Mouse (Mus musculus) lung, postnatal 4 days (tissue): Measurements from ENCODE around the gene Map2k1.
"Not testable (repeated sequence)": the region's sequence is repeated elsewhere in the genome, so short reads cannot be mapped to it uniquely, and the experiment has no call there.

Experiments
- DNase-seq, 2 experiments: peaks; one replicate each; pipeline ENCODE4 v3.0.0; 2021

The Map2k1 gene

DNA sequence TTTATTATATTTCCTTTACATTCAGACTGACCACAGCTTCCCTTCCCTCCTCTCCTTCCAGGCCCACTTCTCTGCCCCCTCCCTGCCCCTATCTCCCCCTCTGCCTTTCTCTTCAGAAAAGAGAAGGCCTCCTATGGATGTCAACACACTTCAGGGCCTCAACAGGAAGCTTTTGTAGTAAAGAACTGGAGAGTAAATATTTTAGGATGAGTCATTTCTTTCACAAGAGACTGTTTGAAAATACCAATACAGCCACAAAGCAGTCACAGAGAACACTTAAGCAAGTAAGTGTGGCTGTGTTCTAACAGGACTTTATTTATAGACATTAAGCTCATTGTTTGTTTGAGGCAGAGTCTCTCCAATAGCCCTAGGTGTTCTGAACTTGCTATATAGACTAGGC lies 51.1 kb downstream of the Map2k1 start:
- DNase-seq: no peak

DNA sequence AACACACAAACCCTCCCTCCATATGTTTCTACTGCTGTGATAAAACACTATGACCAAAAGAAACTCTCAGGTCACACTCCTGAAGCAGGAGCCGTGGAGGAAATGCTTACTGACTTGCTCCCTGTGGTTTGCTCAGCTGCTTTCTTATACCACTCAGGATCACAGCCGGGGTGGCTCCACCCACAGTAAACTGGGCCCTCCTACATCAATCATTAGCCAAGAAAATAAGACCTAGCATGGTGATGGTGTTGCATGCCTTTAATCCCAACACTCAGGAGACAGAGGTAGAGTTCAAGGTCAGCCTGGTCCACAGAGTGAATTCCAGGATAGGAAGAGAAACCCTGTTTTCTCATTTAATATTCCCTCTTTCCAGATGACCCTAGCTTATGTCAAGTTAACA lies 53.5 kb downstream of the Map2k1 start:
- DNase-seq: no peak

DNA sequence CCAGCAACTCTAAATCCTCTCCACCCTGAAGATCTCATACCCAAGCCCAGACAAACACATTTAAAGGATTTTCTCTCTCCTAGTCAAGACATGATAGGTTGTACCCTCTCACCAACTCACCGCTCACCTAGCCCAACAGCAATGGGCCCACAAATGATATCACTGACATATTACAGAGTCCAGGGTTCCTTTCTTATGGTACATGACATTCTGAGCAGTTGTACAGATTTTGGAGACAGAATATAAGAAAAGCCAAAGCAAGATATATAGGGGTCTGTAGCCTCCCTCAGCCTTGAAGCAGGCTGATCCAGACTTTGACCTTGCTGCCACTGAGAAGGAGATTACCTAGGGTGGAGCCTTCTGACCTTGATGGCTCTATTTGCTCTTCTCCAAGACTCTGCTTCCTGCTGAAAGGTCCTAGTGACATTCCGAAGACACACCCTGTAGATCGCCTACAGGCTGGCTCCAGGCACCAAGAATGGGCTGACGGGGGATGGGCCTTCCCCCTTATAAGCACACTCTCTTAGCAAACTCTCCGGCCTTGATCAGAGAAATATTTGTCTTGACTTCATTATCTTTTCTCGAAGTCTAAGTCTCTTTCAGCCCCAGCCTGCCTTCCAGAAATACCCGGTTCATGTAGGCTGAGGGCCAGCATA lies 54.5 kb downstream of the Map2k1 start:
- not testable (repeated sequence) for DNase-seq

DNA sequence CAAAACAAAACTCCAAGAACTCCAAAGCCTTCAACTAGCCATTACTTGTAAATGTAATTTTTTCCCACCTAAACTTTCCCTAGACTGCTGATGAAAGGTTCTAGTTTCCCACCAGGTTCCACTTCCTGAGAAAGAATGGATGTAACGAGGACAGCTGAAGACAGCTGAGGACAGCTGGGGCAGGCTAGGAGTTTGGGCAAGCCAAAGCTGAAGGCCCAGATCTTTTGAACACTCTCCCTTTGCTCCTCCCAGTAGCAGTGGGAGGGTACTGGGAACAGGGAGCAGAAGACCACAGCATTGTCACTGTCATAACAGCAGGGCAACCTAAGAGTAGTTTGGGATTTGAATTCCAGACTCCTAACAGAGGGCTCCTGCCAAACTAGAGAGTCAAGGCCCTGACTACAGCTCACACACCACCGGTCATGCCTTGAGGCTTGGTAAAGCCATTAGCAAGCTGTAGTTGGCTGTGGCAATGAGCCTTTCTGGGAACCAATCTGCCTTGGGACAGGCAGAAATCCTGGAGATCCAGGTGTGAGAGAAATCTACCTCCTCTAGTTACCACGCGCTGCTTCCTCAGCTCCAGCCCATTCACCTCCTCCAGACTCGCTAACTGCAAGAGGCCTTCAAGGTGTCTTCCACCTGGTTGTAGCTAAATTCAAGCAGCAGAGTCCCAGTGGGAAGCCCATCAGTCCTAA lies 55.2 kb downstream of the Map2k1 start:
- no peak for DNase-seq

DNA sequence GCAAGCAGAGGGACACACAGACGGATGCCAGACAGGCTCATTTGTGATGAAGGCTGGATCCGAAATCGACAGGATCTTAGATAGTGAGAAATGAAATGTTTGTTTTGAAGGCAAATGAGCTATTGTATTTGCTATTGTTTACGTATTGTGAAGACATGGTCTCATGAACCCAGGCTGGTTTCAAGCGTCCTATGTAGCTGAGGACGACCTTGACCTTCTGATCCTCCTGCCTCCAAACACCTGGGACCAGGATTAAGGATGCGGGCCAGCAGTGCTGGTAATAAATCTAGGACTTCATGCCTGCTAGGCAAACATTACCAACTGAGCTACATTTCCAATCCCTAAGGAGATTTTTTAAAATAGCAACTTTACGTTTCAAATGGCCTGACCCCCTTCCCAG lies 55.9 kb downstream of the Map2k1 start:
- no peak for DNase-seq

DNA sequence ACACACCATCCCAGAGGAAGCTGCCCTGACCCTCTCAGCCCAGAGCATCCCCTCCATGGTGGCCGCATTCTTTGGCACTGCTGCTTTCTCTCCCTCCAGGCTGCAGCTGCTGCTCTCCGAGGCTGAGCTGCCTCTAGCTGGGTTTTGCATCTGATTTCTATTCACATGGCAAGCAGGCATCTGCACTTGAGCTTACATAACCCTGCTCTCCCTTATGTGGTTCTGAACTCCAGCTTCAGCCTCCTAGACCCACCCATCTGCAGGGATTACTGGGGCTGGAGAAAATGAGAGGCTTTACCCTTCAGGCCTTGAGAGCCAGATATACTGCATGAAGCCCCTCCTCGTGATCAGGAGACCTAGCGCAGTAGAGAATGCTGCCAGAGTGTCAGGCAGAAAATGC lies 57.9 kb downstream of the Map2k1 start:
- DNase-seq: no peak

DNA sequence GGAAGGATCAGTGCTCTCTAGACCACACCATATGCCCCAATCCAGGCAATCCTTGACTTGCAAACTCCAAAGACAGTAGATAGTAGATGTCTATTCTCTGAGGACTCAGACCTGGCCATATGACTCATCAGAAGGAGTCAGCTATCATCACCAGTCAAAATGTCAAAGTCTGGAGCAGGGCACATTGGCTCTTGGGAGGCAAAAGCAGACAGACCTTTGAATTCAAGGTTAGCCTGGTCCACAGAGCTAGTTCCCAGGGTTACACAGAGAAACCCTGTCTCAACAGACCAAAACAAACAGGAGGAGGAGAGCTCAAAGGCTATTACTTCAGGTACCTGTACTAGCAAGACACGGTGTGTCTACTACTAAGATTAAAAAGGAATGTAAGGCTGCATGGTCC lies 59.6 kb downstream of the Map2k1 start:
- no peak for DNase-seq

DNA sequence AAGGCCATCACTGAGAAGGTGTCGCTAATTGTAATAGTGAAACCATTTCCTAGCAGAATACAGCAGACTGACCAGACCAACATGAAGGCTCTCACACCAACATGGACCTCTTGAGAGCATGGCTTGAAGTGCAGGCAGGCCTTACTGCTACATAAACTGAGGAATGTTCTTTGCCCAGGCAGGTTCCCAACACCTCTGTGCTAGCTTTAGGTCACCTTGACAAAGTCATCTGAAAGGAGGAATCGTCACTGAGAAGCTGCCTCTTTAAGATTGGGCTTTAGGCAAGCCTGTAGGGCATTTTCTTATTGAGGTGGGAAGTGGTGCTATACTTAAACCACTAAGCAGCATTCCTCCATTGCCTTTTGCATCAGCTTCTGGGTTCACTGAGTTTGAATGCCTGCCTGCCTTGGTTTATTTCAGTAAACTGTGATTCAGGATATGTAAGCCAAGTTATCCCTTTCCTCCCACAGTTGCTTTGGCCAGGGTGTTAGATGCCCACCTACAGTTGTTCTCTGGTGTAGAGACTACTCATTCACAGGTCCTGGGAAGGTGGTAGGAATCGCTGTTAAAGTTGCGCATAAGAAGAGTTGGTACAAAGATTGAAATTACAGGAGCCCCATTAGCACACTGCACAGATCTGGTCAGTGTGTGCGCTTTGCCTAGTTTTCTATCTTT lies 69.1 kb downstream of the Map2k1 start:
- no peak for DNase-seq

DNA sequence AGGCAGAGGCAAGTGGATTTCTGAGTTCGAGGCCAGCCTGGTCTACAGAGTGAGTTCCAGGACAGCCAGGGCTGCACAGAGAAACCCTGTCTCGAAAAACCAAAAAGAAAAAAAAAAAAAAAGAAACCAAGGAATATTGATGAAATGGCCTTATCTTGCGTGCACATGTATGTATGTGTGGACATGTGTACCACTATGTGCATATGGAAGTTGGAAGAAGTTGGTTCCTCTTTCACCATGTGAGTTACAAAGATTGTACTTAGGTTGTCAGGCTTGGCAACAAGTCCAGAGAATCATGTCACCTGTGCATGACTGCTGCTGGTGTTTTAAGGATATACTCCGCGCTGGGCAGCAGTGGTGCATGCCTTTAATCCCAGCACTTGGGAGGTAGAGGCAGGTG lies 70.1 kb downstream of the Map2k1 start:
- DNase-seq: not testable (repeated sequence)

DNA sequence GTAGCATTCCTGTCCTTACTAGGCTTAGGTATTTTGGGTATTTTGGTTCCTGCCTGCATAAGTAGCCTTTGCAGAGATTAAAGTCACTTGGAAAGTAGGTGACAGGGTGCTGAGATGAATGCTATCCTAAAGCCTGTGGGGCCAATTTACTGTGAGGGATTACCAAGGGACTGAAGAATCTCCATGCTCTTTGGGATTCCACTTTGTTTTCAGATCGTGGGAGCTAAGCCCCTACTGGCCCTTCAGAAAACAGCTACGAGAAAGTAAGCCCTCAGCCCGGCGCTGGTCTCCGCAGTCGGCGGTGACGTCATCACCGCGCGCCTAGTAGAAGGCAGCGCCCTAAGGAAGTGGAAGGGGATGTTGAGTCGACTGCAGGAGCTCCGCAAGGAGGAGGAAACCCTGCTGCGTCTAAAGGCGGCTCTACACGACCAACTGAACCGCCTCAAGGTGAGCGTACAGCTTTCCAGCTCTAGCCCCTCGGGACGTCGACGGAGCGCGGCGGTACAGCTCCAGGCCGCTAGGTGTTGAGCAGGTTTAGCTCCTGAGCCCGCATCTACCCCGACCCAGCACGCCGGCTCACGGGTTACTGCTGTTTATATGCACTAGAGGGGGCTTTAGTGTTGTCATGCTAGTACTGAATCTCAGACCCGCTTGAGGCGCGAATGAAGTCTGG lies 74.3 kb downstream of the Map2k1 start, which contains the start of gene Snapc5:
Snapc5 (plus strand) TSS at position 301 of the 673 bp plus-strand sequence.
- DNase-seq: peak; percentile 93 to 96

DNA sequence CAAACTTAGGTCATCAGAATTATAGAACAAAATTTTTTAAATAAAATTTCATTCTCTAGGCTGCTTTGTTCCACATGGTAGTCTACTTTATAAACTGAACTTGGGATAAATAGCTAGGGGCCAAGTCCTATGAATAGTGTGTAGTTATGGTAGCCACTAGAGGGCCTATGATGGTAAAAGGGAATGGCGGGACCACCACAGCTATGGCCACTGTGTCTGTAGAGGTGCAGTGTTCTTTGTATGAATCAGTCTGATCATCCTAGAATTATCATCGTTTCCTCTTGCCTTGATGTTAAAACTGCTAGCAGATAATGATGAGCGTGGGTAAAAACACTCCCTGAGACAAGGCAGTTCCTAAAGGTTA lies 74.8 kb downstream of the Map2k1 start:
- DNase-seq: peak in 1 of 2 experiments; percentile 11

DNA sequence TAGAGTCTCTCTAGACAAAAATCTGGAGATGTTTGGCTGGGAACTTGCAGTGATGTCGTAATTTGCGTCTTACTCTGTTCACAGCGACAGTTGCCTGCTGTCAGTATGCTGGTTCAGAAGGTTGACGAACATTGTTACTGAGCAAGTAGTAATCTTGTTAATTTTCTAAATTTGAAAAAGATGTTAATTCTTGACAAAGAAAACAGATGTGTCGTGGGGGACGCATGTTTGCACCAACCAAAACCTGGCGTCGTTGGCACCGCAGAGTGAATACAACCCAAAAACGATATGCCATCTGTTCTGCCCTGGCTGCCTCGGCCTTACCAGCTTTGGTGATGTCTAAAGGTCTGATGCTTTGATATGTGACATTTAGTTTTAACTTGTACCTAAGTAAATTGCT lies 78.1 kb downstream of the Map2k1 start:
- DNase-seq: no peak

DNA sequence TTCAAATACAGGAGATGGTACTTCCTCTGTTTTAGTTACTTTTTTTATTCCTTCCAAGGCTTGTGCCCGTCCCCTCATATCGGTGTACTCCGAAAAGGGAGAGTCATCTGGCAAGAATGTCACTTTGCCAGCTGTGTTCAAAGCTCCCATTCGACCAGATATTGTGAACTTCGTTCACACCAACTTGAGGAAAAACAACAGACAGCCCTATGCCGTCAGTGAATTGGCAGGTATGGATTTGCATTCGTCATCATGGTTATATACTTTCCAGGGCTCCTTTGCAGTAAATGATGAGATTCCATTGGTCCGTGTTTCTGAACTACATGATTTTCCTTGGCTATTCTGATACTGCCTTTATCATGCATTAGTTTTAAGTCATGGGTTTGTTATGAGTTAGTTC lies 78.7 kb downstream of the Map2k1 start:
- no peak for DNase-seq

DNA sequence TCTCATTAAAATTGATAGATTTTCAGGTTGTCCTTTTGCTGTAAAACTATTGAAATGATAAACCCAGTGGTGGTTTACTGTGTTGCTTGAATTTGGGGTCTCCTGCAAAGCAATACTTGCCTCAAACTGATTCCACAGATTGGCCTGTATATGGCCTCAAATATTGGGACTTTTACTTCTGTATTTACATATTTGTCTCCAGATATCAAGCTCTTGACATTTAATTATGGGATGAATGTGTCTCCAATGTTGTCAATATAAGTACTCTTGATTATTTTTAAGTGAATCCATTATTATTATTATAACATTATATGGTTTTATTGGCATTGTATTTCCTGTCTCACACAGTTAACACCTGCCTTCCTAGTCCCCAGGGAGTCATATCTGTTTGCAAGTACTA lies 79.1 kb downstream of the Map2k1 start:
- no peak for DNase-seq

DNA sequence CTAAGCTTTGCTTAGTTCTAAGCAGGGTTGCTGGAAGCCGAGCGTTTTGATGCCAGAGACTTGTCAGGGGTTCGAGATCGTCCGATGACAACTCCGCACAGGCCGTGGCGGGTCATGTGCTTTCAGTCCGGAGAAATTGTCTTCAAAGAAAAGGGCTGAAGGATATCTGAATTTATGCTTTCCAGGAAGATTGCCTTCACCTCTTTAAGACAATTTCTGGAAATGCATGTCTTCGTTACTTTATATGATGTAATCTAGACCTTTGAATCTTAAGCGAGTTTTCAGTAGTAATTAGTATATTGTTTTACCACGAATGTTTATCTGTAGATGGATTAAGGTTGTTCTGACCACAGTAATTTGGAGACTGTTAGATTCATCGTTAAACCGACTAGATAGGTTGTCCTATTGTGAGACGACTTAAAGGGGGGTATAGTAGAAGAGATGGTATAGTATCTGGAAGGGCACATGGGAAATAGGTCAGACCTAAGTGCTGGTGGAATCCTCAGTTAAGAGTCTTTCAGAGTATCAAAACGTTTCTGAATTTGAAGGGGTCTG lies 79.7 kb downstream of the Map2k1 start:
- no peak for DNase-seq

DNA sequence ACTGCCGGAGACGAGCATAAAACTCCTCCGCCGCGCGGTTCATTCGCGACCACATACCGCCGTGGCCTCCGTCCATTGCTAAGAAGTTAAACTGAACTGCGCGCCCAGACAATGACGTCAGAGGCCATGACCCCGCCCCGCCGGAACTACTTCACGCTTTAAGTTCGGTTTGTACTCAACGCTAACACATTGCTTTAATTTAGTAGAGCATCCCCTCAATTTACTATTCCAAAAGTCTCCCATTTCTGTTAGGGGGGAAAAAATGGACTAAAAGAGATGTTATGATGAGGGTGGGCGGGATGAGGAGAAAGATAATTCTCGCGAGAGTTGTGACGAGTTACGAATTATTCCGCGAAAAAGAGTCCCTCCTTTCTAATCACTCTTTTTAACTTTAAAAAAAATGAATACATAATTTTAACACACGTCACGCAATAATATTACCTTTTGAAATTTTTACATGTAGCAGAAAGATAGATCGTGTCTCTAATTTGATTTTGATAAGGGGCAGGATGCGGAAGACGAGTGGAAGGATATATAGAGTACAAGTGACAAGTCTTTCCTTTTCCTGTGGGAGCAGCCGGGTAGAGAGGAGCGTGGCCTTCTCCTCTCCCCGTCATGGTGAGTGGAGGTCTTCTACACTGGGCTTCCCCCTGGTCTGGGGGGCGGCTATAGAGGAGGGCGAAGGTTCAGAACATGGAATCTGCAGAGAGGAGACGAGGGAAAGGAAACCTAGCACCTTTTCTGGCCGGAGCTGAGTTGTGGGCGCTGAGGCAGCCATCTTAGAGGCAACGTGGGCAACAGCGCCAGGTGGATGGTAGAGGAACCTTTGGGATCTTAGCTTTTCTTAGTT lies 80.4 kb downstream of the Map2k1 start, which contains the start of the genes Zwilch and Rpl4:
Zwilch (minus strand) TSS at position 289 of the 850 bp plus-strand sequence.
Rpl4 (plus strand) TSS at position 560 of the 850 bp plus-strand sequence.
- peak; percentile 82 to 85 for DNase-seq

DNA sequence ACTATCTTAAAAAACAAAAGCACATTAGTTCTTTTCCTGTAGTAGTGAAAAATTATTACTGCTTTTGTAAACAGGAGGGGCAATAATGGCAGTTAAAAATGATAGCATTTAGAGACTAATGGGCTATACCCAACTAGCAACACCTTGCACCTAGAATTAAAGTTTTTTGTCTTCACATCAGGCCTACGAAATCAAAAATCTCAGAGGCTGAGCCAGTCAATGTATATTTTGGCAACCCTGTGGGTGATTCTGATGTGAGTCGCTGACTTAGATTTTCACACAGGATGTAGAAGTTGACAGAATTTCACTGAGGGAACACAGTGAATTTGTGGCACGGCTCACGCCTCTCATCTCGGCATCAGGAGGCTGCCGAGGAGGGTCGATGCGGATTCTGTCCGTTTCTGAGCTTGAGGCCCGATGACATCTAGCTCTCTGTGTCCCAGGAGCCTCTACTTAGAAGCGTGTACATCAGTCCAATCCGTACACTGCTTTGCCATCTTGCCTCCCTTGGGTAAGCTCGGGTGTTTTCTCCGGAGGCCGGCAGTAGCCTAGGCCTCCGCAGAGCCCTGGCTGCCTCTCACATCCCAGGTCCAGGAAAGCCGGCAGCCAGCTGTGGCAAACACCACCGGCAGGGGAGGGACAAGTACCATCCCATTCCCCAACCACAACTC lies 81.2 kb downstream of the Map2k1 start:
- DNase-seq: no peak

DNA sequence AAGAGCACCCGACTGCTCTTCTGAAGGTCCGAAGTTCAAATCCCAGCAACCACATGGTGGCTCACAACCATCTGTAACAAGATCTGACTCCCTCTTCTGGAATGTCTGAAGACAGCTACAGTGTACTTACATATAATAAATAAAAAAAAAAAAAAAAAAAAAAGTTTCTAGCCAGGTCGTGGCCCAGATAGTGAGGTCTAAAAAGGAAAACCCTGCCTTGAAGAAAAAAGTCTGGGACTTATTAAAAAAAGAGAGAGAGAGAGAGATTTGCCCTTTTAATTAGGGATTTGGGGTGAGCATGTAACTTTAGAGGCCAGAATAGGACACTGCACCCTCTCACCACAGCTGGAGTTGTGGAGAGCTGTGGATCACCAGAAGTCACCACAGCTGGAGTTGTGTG lies 83.5 kb downstream of the Map2k1 start:
- not testable (repeated sequence) for DNase-seq

DNA sequence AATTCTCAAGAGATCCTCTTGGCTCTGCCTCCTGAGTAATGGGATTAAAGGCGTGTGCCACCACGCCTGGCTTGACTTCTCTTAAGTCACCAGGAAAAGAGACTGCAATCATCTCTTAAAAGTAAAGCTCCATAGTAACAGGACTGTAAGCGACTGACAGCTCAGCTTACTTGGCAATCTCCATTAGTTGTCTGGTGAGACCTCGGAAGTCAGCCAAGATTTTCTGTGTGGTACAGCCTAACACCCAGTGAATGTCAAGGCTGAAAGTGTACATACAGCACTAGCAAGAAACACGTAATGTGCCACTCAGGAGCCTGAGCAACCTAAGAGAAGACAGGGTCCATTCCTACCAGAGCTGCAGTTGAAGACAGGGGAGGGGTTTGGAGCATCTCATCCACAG lies 93.0 kb downstream of the Map2k1 start:
- DNase-seq: no peak

DNA sequence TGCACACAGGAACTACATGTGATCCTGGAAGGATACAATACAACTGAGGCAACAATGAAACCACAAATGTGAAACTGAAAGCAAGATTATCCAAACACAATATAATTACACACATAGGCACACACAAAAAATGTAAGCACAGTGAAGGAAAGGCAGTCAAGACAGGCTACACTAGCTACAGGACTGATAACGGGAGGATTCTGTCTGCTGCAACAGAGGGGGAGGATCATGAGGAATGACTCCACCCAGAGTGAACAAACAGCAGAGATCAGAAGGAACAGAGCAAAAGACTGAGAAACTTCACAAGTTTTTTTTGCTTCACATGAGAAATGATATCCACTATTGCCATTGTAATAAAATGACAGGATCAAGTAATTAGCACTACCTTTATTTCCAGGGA lies 96.8 kb downstream of the Map2k1 start:
- no peak for DNase-seq

DNA sequence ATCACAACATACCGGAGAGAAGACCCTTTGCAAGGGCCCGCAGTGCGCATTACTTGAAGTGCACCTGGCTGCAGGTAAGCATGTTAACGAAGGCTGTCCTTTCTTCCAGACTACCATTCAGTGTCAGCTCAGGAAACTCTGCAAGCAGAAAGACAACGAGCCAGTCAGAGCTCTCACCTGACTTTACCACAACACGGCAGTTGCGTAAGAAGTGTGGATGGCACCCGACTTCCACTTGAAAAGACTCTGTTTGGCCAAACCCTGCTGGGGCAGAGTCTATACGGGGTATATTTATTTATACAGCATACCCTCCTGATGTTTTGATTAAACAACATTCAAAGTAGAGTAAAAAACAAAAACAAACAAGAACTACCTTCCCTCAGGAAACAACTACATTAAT lies 113.6 kb downstream of the Map2k1 start:
- no peak for DNase-seq

DNA sequence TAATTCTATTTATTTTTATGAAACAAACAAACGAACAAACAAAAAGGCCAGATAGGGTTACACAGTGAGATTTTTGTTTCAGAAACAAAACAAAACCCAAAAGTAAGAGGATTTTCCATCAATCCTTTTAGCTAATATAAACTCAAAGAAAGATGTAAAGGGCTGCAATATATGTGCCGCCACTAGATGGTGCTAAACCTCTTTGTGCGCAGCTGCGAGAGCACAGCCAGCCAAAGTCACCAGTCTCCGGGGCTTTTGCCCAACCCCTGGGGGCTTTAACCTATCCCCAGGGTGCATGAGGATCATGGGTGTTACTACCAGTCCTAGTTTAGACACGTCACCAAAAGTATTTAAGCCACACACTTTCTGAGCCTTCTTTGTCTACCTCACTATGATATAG lies 114.5 kb downstream of the Map2k1 start:
- peak; percentile 53 to 60 for DNase-seq
